Mouse (Mus musculus): Measurements from ENCODE around the gene Gm10135.

- TF ChIP-seq TAL1 (conservative IDR thresholded peaks at IDR 0.05; ENCODE audit: low read depth, low read length) (no peak), CTCF (IDR thresholded peaks at IDR 0.05; ENCODE audit: low read depth, low read length) (no peak), GATA1 (IDR thresholded peaks at IDR 0.05; ENCODE audit: borderline replicate concordance, low read length) (no peak), POLR2AphosphoS5 (IDR thresholded peaks at IDR 0.05; ENCODE audit: insufficient replicate concordance, low read depth, low read length) (no peak), GATA2 (IDR thresholded peaks at IDR 0.05; ENCODE audit: borderline replicate concordance, low read depth, low read length) (no peak)
These were observed 57.7 kb downstream of the Gm10135 start for GRCm38 (mm10) chr5:72916851-72917250.

All from G1E (cell line).